Mouse (Mus musculus) heart, adult 2 months (tissue): ENCODE measurements around the gene Myrfl.

ENCODE experiments used
- CTCF ChIP-seq: fragments of 200-600 bp; IDR thresholded peaks from 2 replicates; pipeline ENCODE4 v1.8.1; 2022; ENCODE audit warnings: antibody characterized with exemption, mild to moderate bottlenecking, moderate library complexity
- POLR2A ChIP-seq: fragments of 200-500 bp; IDR thresholded peaks from 2 replicates; pipeline ENCODE4 v1.6.1; 2011; ENCODE audit warnings: mild to moderate bottlenecking, low read depth, low read length, control low read depth; ENCODE audit not compliant: insufficient read depth

DNA sequence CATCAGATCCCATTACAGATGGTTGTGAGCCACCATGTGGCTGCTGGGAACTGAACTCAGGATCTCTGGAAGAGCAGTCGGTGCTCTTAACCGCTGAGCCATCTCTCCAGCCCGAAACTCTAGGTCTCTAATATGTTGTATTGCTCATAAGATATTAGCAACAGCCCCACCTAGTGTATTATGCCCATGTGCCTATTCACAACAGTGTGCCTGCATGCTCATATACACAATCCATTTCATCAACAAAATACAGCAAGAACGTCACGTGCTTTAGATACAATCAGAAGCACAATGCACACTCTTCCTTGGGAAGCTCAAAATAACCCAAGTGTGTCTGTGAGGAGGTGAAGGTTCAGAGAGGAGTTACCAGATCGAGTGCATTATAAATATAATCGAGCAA lies 37.1 kb upstream of the Myrfl start:
- TF ChIP-seq POLR2A (no peak), CTCF (no peak)
